Mouse (Mus musculus) neutrophil, adult 59 days (primary cell): ENCODE measurements around the gene Mnd1. TPM values are rescaled to one million over a fixed set of nuclear protein-coding genes. Genes with fewer than 3 reads are reported as not detected.

Experiments
- total RNA-seq, 2 experiments: library from RNA; stranded (reverse); gene quantifications; 1 replicate in 1 of 2; 2 replicates in 1 of 2; pipeline ENCODE4 v1.2.4; 2023

Gene Mnd1
- total RNA-seq: 1 to 10 TPM; 2.8 to 5.3 TPM

DNA sequence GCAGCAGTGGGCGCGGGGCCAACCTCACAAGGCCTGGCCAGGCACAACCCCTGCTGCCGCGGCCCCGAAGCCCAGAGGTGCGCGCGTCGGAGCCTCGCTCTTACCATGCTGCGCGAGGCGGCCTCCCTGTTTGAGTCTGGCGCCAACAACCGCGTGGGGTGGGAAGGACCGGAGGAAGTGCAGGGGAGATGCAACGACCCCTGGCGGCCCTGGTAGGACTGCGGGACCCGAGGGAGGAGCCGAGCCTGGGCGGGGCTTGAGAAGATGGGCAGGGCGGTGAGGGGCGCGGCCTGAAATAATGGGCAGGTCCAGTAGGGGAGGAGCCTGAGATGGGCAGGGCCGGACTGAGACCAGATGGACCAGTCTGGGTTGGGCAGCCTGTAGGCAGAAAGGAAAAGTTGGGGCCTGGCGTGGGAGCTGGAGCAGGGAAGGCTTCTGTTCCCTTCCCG lies at the start of gene Mnd1:
Mnd1 (minus strand) TSS at position 229 of the 449 bp plus-strand sequence.

DNA sequence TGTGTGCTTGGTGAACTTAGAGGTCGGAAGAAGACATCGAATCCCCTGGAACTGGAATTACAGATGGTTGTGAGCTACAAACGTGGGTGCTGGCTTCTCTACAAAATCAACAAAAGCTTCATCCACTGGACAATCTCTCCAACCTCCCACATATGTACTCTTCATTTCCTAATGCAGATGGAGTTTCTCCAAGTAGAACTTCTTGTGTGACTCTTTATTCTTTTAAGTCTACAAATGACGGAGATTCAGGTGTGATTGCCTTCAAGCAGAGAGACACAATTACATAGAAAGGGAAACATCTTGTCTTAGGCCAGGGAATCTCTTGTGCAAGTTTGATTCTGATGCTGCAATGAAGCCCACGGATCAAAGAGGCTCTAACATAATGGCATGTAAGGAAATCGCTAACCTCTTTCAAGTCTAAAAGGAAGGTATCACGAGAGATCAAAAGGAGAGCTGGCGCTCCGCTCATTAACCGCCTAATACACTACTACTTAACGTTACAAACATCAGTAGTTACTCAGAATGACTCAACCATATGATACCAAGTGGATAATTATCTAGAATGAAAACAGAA lies 18.1 kb upstream of the Mnd1 start, which contains the start of gene Gm6525:
Gm6525 (plus strand) TSS at position 524 of the 574 bp plus-strand sequence.

DNA sequence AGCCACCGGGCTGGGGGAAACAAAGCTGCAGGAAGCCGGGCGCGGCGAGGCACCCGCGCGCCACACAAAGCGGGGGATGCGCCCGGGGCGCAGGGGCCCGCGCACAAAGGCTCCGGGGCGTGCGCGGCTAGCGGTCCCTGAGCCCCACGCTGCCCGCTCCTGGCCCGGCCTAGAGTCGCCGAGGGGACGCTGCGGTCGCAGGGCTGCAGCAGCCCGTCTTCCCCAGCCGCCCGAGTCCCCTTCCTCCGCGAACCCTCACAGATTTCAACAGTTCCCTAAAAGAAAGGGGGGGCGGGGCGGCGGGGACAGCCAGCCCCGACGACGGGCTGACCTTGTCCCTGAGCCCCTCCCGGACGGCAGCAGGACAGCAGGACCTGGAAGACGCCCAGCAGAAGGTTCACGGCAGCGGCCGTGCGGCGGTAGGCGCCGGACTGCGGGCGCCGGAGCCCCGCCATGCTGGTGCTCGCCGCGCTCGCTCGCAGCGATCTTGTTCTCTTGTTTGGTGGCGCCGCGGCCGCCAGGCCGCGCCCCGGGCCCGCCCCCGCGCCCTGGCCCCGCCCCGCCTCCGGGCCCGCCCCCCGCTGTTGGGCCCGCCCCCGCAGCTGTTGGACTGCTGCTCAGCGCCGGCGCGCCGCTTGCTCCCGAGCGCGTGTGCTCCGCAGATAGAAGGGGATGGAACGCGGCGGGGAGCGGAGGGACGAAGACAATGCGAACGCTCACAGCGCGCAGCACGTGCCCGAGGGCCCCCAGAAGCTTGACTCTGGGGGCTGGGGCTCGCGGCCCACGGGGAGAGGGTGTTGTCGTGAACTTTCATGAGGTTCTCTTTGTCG lies 115.7 kb downstream of the Mnd1 start, which contains the start of gene Tmem131l:
Tmem131l (minus strand) TSS at position 530 of the 830 bp plus-strand sequence.

Other genes with a start within 250 kb of the Mnd1 start
- gene Tmem131l, start 115.6 kb downstream of the Mnd1 start, total RNA-seq: 100 to 1,000 TPM; 176 to 180 TPM
- gene Gm6525, start 18.3 kb upstream of the Mnd1 start, total RNA-seq: under 1 TPM in 1 of 2 experiments, not detected in 1; 0.75 TPM
- 1 to 10 TPM; 2.6 to 7.6 TPM for gene Trim2, start 151.1 kb upstream of the Mnd1 start, total RNA-seq